Mouse (Mus musculus): ENCODE measurements around the gene Olfr406. TPM values are rescaled to one million over a fixed set of nuclear protein-coding genes. Genes with fewer than 3 reads are reported as not detected.

Olfr406 gene
- not detected for polyA plus RNA-seq (2017; shearing (Covaris generic))

GRCm38 (mm10) chr11:74259508-74259907, at the start of gene Olfr406:
TSS of gene Olfr406 (plus strand) at chr11:74259808.
- ATAC-seq = no peak

GRCm38 (mm10) chr11:74211279-74211678, 48.3 kb upstream of the Olfr406 start, which contains the start of gene Olfr43:
TSS of gene Olfr43 (minus strand) at chr11:74211379.
- ATAC-seq = no peak

GRCm38 (mm10) chr11:74241201-74241600, 18.4 kb upstream of the Olfr406 start:
- ATAC-seq = no peak

GRCm38 (mm10) chr11:74283436-74283835, 23.8 kb downstream of the Olfr406 start, which contains the start of gene Olfr59:
TSS of gene Olfr59 (plus strand) at chr11:74283736.
- no peak for ATAC-seq

GRCm38 (mm10) chr11:74287256-74287655, 27.6 kb downstream of the Olfr406 start:
- ATAC-seq = no peak

Other genes with a start within 250 kb of the Olfr406 start
- gene Olfr139, start 203.3 kb upstream of the Olfr406 start, polyA plus RNA-seq (2017; shearing (Covaris generic)) = not detected
- gene Olfr399, start 203.2 kb upstream of the Olfr406 start, polyA plus RNA-seq (2017; shearing (Covaris generic)) = not detected
- gene Zfp616, start 189.9 kb upstream of the Olfr406 start, polyA plus RNA-seq (2017; shearing (Covaris generic)) = not detected
- under 1 TPM in 1 of 3 experiments, not detected in 2; 0.25 TPM for gene Olfr401, start 146.1 kb upstream of the Olfr406 start, polyA plus RNA-seq (2017; shearing (Covaris generic))
- gene Olfr402, start 106.3 kb upstream of the Olfr406 start, polyA plus RNA-seq (2017; shearing (Covaris generic)) = not detected
- not detected for gene Olfr403, start 73.6 kb upstream of the Olfr406 start, polyA plus RNA-seq (2017; shearing (Covaris generic))
- gene Olfr43, start 48.4 kb upstream of the Olfr406 start, polyA plus RNA-seq (2017; shearing (Covaris generic)) = not detected
- not detected for gene Olfr59, start 23.9 kb downstream of the Olfr406 start, polyA plus RNA-seq (2017; shearing (Covaris generic))
- gene Olfr410, start 78.2 kb downstream of the Olfr406 start, polyA plus RNA-seq (2017; shearing (Covaris generic)) = not detected
- gene Olfr411, start 92.8 kb downstream of the Olfr406 start, polyA plus RNA-seq (2017; shearing (Covaris generic)) = not detected
- gene Olfr412, start 102.3 kb downstream of the Olfr406 start, polyA plus RNA-seq (2017; shearing (Covaris generic)) = not detected